ENCODE assay signal across 1 mouse cellular context in the genomic region with DNA sequence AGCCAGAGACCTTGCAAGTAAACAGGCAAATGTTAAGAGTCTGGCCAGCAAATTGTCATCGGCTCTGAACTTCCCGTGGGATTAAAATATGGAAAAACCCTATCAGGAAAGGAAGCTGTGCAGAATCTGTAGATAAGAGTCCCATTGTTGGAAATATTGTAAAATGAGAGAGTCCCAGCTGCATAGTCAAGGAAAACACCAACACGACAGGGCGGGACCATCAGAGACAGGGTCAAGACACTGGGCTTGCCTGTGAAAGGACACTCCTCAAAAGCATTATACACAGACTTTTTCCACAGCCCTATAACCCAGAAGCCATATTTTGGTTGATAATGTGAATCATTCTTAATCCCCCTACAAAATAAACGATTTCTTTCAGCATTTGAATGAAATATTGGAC. TPM values are rescaled to one million over a fixed set of nuclear protein-coding genes. Genes with fewer than 3 reads are reported as not detected.
"Had no signal": no experiment of that assay in that cellular context is flagged by ENCODE, and none has a peak within 500 bp of the region (broad histone marks: within the 10 kb centered on the region; RNA-seq: fewer than 3 reads in every experiment).

No protein-coding gene starts in this region.

RNA-seq across cellular contexts. Expression of a gene that starts 46.7 kb away (rescaled TPM):
- total RNA-seq: left cerebral cortex, adult 18-20 months had no signal
